In genomic region chr11:103696851-103697564, GRCm38 (mm10) we compare ENCODE assay signal across 9 mouse cellular contexts. TPM values are rescaled to one million over a fixed set of nuclear protein-coding genes. Genes with fewer than 3 reads are reported as not detected.
DNase-seq lines count a peak whose midpoint lies in the region; ATAC-seq lines count a peak whose summit lies in the region.
"Had no signal": no experiment of that assay in that cellular context is flagged by ENCODE, and none has a peak within 500 bp of the region (broad histone marks: within the 10 kb centered on the region; RNA-seq: fewer than 3 reads in every experiment).

No protein-coding gene starts in this region.

- peak overlapping the region; percentile 52 for H3K4me2 ChIP-seq in neural tube, embryonic 11.5 days (ENCODE audit: low read depth)
- H3K4me2 ChIP-seq in hindbrain, embryonic 16.5 days (ENCODE audit: low read length) = peak overlapping the region; percentile 67
- peak overlapping the region; percentile 73 for H3K4me2 ChIP-seq in midbrain, embryonic 13.5 days (replicated peaks)

- H3K4me3 ChIP-seq in neural tube, embryonic 11.5 days (ENCODE audit: low read depth, low read length) = peak overlapping the region; percentile 67
- peak overlapping the region; percentile 81 for H3K4me3 ChIP-seq in hindbrain, embryonic 16.5 days (ENCODE audit: low read length)
- H3K4me3 ChIP-seq in midbrain, embryonic 13.5 days (replicated peaks) = peak overlapping the region; percentile 88

- peak overlapping the region; percentile 84 for H3K9ac ChIP-seq in neural tube, embryonic 11.5 days (ENCODE audit: low read length)
- H3K9ac ChIP-seq in hindbrain, embryonic 16.5 days (ENCODE audit: low read depth, low read length) = peak overlapping the region; percentile 88
- peak overlapping the region; percentile 87 for H3K9ac ChIP-seq in midbrain, embryonic 13.5 days (replicated peaks)

- ATAC-seq in cerebellum, adult (ENCODE audit: insufficient number of reproducible peaks, low FRiP score, low TSS enrichment) = peak; percentile 36; the same call in 1 of the 2 replicates
- peak; percentile 68 for ATAC-seq in neural tube, embryonic 11.5 days (ENCODE audit: insufficient read depth, low FRiP score, low TSS enrichment)
- no peak; the same call in 1 of the 2 replicates for ATAC-seq in hindbrain, embryonic 16.5 days
- ATAC-seq in midbrain, embryonic 13.5 days = no peak; the same call in 1 of the 2 replicates

- H3K36me3 ChIP-seq in neural tube, embryonic 11.5 days (ENCODE audit: control insufficient read depth, insufficient read depth, low read length) = no peaks in the 10 kb centered on the region
- H3K36me3 ChIP-seq in hindbrain, embryonic 16.5 days (ENCODE audit: control insufficient read depth, insufficient read depth, low read length) = no peaks in the 10 kb centered on the region
- 0 out of 2 replicates have a peak, but pooled peaks cover 3% of the 10 kb centered on the region for H3K36me3 ChIP-seq in midbrain, embryonic 13.5 days

- WGBS in neural tube, embryonic 11.5 days = 2% methylated on average over 18 of the region's 18 CpGs
- WGBS in hindbrain, embryonic 16.5 days = under 1% methylated on average over 17 of the region's 18 CpGs
- WGBS in midbrain, embryonic 13.5 days = 2% methylated on average over 18 of the region's 18 CpGs

- H3K27me3 ChIP-seq in neural tube, embryonic 11.5 days (ENCODE audit: control insufficient read depth, insufficient read depth, low read length) = no peaks in the 10 kb centered on the region
- H3K27me3 ChIP-seq in hindbrain, embryonic 16.5 days (replicated peaks; ENCODE audit: control insufficient read depth, insufficient read depth, low read length) = no peaks in the 10 kb centered on the region
- H3K27me3 ChIP-seq in midbrain, embryonic 13.5 days = no peaks in the 10 kb centered on the region

- H3K4me1 ChIP-seq in neural tube, embryonic 11.5 days (ENCODE audit: control insufficient read depth, insufficient read depth, low read length) = peaks cover 3% of the 10 kb centered on the region; the same call in 1 of the 2 replicates
- H3K4me1 ChIP-seq in hindbrain, embryonic 16.5 days (ENCODE audit: control insufficient read depth, insufficient read depth, low read depth, low read length) = peaks cover 7% of the 10 kb centered on the region
- peaks cover 26% of the 10 kb centered on the region for H3K4me1 ChIP-seq in midbrain, embryonic 13.5 days (replicated peaks)

- H3K9me3 ChIP-seq in neural tube, embryonic 11.5 days (ENCODE audit: control insufficient read depth, low read length) = no peaks in the 10 kb centered on the region
- no peaks in the 10 kb centered on the region for H3K9me3 ChIP-seq in hindbrain, embryonic 16.5 days (ENCODE audit: control insufficient read depth, low read length)
- H3K9me3 ChIP-seq in midbrain, embryonic 13.5 days = no peaks in the 10 kb centered on the region

- DNase-seq in cerebellum, adult 9-10 months = no peak
- no peak for DNase-seq in neural tube, embryonic 11.5 days (ENCODE audit: low spot score)
- no peak for DNase-seq in neural tube, embryonic 10.5 days (ENCODE audit: extremely low spot score, low spot score)
- DNase-seq in right cerebral cortex, postnatal 4 days = no peak
- no peak for DNase-seq in layer of hippocampus, postnatal 25 days (ENCODE audit: extremely low spot score in 1 of 2, low spot score in 1 of 2)

- peak overlapping the region; percentile 90 for H3K27ac ChIP-seq in neural tube, embryonic 11.5 days (ENCODE audit: low read depth, low read length)
- peak overlapping the region; percentile 98 for H3K27ac ChIP-seq in hindbrain, embryonic 16.5 days (ENCODE audit: low read depth, low read length)
- H3K27ac ChIP-seq in midbrain, embryonic 13.5 days = peak overlapping the region; percentile 95

RNA-seq across cellular contexts. Expression of gene Gosr2, which starts 0.7 kb away (rescaled TPM):
- polyA plus RNA-seq in neural tube, embryonic 11.5 days (2014; fragmentation: Nextera tagmentation; extraction: Ambion mirVana) = 90.3 and 93.2 TPM in 2 replicates
- polyA plus RNA-seq in hindbrain, embryonic 16.5 days (2015; fragmentation: Nextera tagmentation; extraction: Ambion mirVana) = 95.6 and 97.5 TPM in 2 replicates
- polyA plus RNA-seq in midbrain, embryonic 13.5 days (2015; fragmentation: Nextera tagmentation; extraction: Ambion mirVana) = 90.5 and 96.1 TPM in 2 replicates
- total RNA-seq in layer of hippocampus, postnatal 25 days (2021) = 10 to 100 TPM; 68.3 to 71.6 TPM

RNA-seq across cellular contexts. Expression of gene Rprml, which starts 47.6 kb away (rescaled TPM):
- polyA plus RNA-seq in neural tube, embryonic 11.5 days (2014; fragmentation: Nextera tagmentation; extraction: Ambion mirVana) = 0.31 TPM in 1 of 2 replicates, not detected in the other
- 2.6 and 3.5 TPM in 2 replicates for polyA plus RNA-seq in hindbrain, embryonic 16.5 days (2015; fragmentation: Nextera tagmentation; extraction: Ambion mirVana)
- 0.22 TPM in 1 of 2 replicates, not detected in the other for polyA plus RNA-seq in midbrain, embryonic 13.5 days (2015; fragmentation: Nextera tagmentation; extraction: Ambion mirVana)
- total RNA-seq in layer of hippocampus, postnatal 25 days (2021) = 100 to 1,000 TPM; 117 to 122 TPM

RNA-seq across cellular contexts. Expression of gene Wnt9b, which starts 52.6 kb away (rescaled TPM):
- polyA plus RNA-seq in neural tube, embryonic 11.5 days (2014; fragmentation: Nextera tagmentation; extraction: Ambion mirVana) = 0.82 and 0.95 TPM in 2 replicates
- 0.54 and 0.56 TPM in 2 replicates for polyA plus RNA-seq in hindbrain, embryonic 16.5 days (2015; fragmentation: Nextera tagmentation; extraction: Ambion mirVana)
- polyA plus RNA-seq in midbrain, embryonic 13.5 days (2015; fragmentation: Nextera tagmentation; extraction: Ambion mirVana) = 0.50 and 0.52 TPM in 2 replicates
- under 1 TPM; 0.42 to 0.62 TPM for total RNA-seq in layer of hippocampus, postnatal 25 days (2021)

RNA-seq across cellular contexts. Expression of gene Lyzl6, which starts 58.3 kb away (rescaled TPM):
- not detected in 2 replicates for polyA plus RNA-seq in neural tube, embryonic 11.5 days (2014; fragmentation: Nextera tagmentation; extraction: Ambion mirVana)
- not detected in 2 replicates for polyA plus RNA-seq in hindbrain, embryonic 16.5 days (2015; fragmentation: Nextera tagmentation; extraction: Ambion mirVana)
- polyA plus RNA-seq in midbrain, embryonic 13.5 days (2015; fragmentation: Nextera tagmentation; extraction: Ambion mirVana) = not detected in 2 replicates
- total RNA-seq in layer of hippocampus, postnatal 25 days (2021) = not detected
- polyA plus RNA-seq: large intestine, adult 2 months had no signal

Comparison
In these comparisons a context has a peak if more than half of its experiments do, and no peak if none do; other contexts are left out.
1. ATAC-seq: peak in cerebellum, adult (single experiment) and neural tube, embryonic 11.5 days (single experiment); none in hindbrain, embryonic 16.5 days (single experiment) and midbrain, embryonic 13.5 days (single experiment).
2. Peak in every context shown above with its lines, with median percentiles within 50 percentile points of each other: H3K27ac ChIP-seq, H3K4me2 ChIP-seq, H3K4me3 ChIP-seq and H3K9ac ChIP-seq.